Mouse (Mus musculus) layer of hippocampus, postnatal 36 days (tissue): Measurements from ENCODE around the gene N4bp3. TPM values are rescaled to one million over a fixed set of nuclear protein-coding genes. Genes with fewer than 3 reads are reported as not detected.

Experiments used
- DNase-seq, 2 experiments: peaks; one replicate each; pipeline ENCODE4 v3.0.0; 2022
- total RNA-seq, 2 experiments: library from RNA; stranded (reverse); gene quantifications; 2 replicates each; pipeline ENCODE4 v1.2.3; 2021

N4bp3 gene
- total RNA-seq, 2 experiments from 2014 or later, result 12.4 to 12.6 TPM

GRCm38 (mm10) chr11:51594715-51595350 lies 55.8 kb downstream of the N4bp3 start:
- no peak for DNase-seq

- no peak for DNase-seq
Observed at GRCm38 (mm10) chr11:51593849-51594248, 56.8 kb downstream of the N4bp3 start.

GRCm38 (mm10) chr11:51593368-51593767 lies 57.3 kb downstream of the N4bp3 start:
- DNase-seq, result no peak

Other genes starting within 250 kb of the N4bp3 start
- gene Phykpl, start 66.1 kb downstream of the N4bp3 start, total RNA-seq, result 1 to 10 TPM; 7.9 to 9.5 TPM
- 100 to 1,000 TPM; 147 to 154 TPM for gene Hnrnpab, start 44.0 kb downstream of the N4bp3 start, total RNA-seq
- 10 to 100 TPM; 41.8 to 45.5 TPM for gene Nhp2, start 31.1 kb downstream of the N4bp3 start, total RNA-seq
- gene Rmnd5b, start 14.9 kb downstream of the N4bp3 start, total RNA-seq, result 10 to 100 TPM; 60.0 to 62.6 TPM
- gene D930048N14Rik, start 112 bp upstream of the N4bp3 start, total RNA-seq, result 1 to 10 TPM; 1.5 to 1.9 TPM
- gene 0610009B22Rik, start 38.0 kb upstream of the N4bp3 start, total RNA-seq, result 10 to 100 TPM; 41.1 to 43.6 TPM
- gene Sec24a, start 112.8 kb upstream of the N4bp3 start, total RNA-seq, result 10 to 100 TPM; 18.4 to 23.0 TPM
- gene Sar1b, start 112.8 kb upstream of the N4bp3 start, total RNA-seq, result 10 to 100 TPM; 65.6 to 77.6 TPM
- 10 to 100 TPM; 36.0 to 36.5 TPM for gene Jade2, start 206.8 kb upstream of the N4bp3 start, total RNA-seq